Mouse (Mus musculus) activated CD4-positive, CD25-positive, alpha-beta regulatory T cell, adult 9 weeks (primary cell): ENCODE results near the gene Rftn1. TPM values are rescaled to one million over a fixed set of nuclear protein-coding genes. Genes with fewer than 3 reads are reported as not detected.

Experiments used
- polyA plus RNA-seq: library from polyadenylated mRNA; unstranded; fragments of 100-300 nt; shearing (Covaris generic); gene quantifications from one replicate; pipeline ENCODE4 v1.2.1, GENCODE M21; 2017

Gene Rftn1
- 33.4 TPM for polyA plus RNA-seq

GRCm38 (mm10) chr17:50190131-50191015 is at the start of gene Rftn1:
Rftn1 (minus strand) TSS chr17:50190674.

Other genes with a start within 250 kb of the Rftn1 start
- gene Dazl, start 103.0 kb upstream of the Rftn1 start, polyA plus RNA-seq, result 0.22 TPM